Mouse (Mus musculus) embryonic facial prominence, embryonic 12.5 days (tissue): Measurements from ENCODE around the gene Atl1. TPM values are rescaled to one million over a fixed set of nuclear protein-coding genes. Genes with fewer than 3 reads are reported as not detected.
A peak's percentile ranks its signal among the peaks of the same experiment; 100 is the strongest.

ENCODE experiments used
- ATAC-seq: fragments of 200-750 bp; cut with Nextera tagmentation; 2 replicates; pipeline ENCODE4 v1.8.0; 2017; ENCODE audit not compliant: insufficient number of reproducible peaks, insufficient read depth, low FRiP score, low TSS enrichment
- H3K27ac ChIP-seq: fragments of 300-500 bp; sonication (generic); 2 replicates; pipeline ENCODE4 v1.5.1; 2016; ENCODE audit warnings: mild to moderate bottlenecking
- H3K27me3 ChIP-seq: fragments of 300-500 bp; sonication (generic); 2 replicates; pipeline ENCODE4 v1.6.1; 2016; ENCODE audit warnings: mild to moderate bottlenecking, moderate library complexity
- H3K36me3 ChIP-seq: fragments of 300-500 bp; sonication (generic); 2 replicates; pipeline ENCODE4 v1.6.1; 2016; ENCODE audit warnings: mild to moderate bottlenecking
- H3K4me1 ChIP-seq: fragments of 300-500 bp; sonication (generic); 2 replicates; pipeline ENCODE4 v1.6.1; 2016
- H3K4me2 ChIP-seq: fragments of 300-500 bp; sonication (generic); replicated peaks from 2 replicates; pipeline ENCODE4 v1.6.1; 2016; ENCODE audit warnings: mild to moderate bottlenecking, moderate library complexity
- H3K4me3 ChIP-seq: fragments of 300-500 bp; sonication (generic); 2 replicates; pipeline ENCODE4 v1.5.1; 2016; ENCODE audit warnings: mild to moderate bottlenecking
- H3K9ac ChIP-seq: fragments of 300-500 bp; sonication (generic); 2 replicates; pipeline ENCODE4 v1.6.1; 2016; ENCODE audit warnings: mild to moderate bottlenecking, moderate library complexity
- H3K9me3 ChIP-seq: fragments of 300-500 bp; sonication (generic); 2 replicates; pipeline ENCODE4 v1.6.1; 2016; ENCODE audit warnings: mild to moderate bottlenecking, moderate library complexity
- WGBS: fragments of 180-500 bp; shearing (Covaris S2); methylation state at CpG from one replicate; pipeline ENCODE4 v1.1.7; 2016; 5-methylcytosine and 5-hydroxymethylcytosine counted together
- polyA plus RNA-seq: library from polyadenylated mRNA; unstranded; fragments of >200 nt; fragmentation: Nextera tagmentation; extraction: Ambion mirVana; gene quantifications from 2 replicates; pipeline ENCODE4 v1.2.1, GENCODE M21; 2016

The Atl1 gene
- polyA plus RNA-seq, 1 experiment from 2014 or later = 9.4 TPM

GRCm38 (mm10) chr12:69887776-69888175, 4.6 kb upstream of the Atl1 start:
- Histone ChIP-seq H3K4me3 (no peak overlapping the region), H3K9ac (no peak overlapping the region; the same call in 1 of the 2 replicates), H3K36me3 (0 out of 2 replicates have a peak, but pooled peaks cover 5% of the 10 kb centered on the region), H3K4me1 (peaks cover 23% of the 10 kb centered on the region), H3K27ac (no peak overlapping the region), H3K4me2 (no peak overlapping the region), H3K9me3 (no peaks in the 10 kb centered on the region), H3K27me3 (no peaks in the 10 kb centered on the region)
- no peak for ATAC-seq
- WGBS = 71% methylated on average over 6 of the region's 6 CpGs

GRCm38 (mm10) chr12:69888345-69888744, 4.1 kb upstream of the Atl1 start:
- H3K4me1 ChIP-seq = peaks cover 23% of the 10 kb centered on the region
- ATAC-seq = no peak
- H3K9me3 ChIP-seq = no peaks in the 10 kb centered on the region
- H3K36me3 ChIP-seq = 0 out of 2 replicates have a peak, but pooled peaks cover 5% of the 10 kb centered on the region
- H3K4me3 ChIP-seq = no peak overlapping the region
- WGBS = 29% methylated on average over 1 of the region's 1 CpGs
- H3K27me3 ChIP-seq = no peaks in the 10 kb centered on the region
- H3K9ac ChIP-seq = no peak overlapping the region
- no peak overlapping the region for H3K4me2 ChIP-seq
- no peak overlapping the region for H3K27ac ChIP-seq

- no peak for ATAC-seq
- Histone ChIP-seq H3K4me2 (peak overlapping the region; percentile 69), H3K4me3 (peak overlapping the region; percentile 14; the same call in 1 of the 2 replicates), H3K4me1 (peaks cover 23% of the 10 kb centered on the region), H3K9ac (no peak overlapping the region), H3K36me3 (0 out of 2 replicates have a peak, but pooled peaks cover 5% of the 10 kb centered on the region), H3K9me3 (no peaks in the 10 kb centered on the region), H3K27me3 (no peaks in the 10 kb centered on the region), H3K27ac (peak overlapping the region; percentile 61)
- 46% methylated on average over 6 of the region's 6 CpGs for WGBS
Measured at GRCm38 (mm10) chr12:69890051-69890450, 2.4 kb upstream of the Atl1 start.

GRCm38 (mm10) chr12:69890476-69890875, 1.9 kb upstream of the Atl1 start:
- Histone ChIP-seq H3K27ac (peak overlapping the region; percentile 61; the same call in 1 of the 2 replicates), H3K4me1 (peaks cover 23% of the 10 kb centered on the region), H3K27me3 (no peaks in the 10 kb centered on the region), H3K36me3 (0 out of 2 replicates have a peak, but pooled peaks cover 5% of the 10 kb centered on the region), H3K4me3 (peak overlapping the region; percentile 14; the same call in 1 of the 2 replicates), H3K9me3 (no peaks in the 10 kb centered on the region), H3K4me2 (peak overlapping the region; percentile 69), H3K9ac (no peak overlapping the region)
- no peak for ATAC-seq
- WGBS = 15% methylated on average over 5 of the region's 5 CpGs

- H3K4me3 ChIP-seq = peak overlapping the region; percentile 87
- H3K4me2 ChIP-seq = peak overlapping the region; percentile 69
- no peaks in the 10 kb centered on the region for H3K9me3 ChIP-seq
- H3K4me1 ChIP-seq = peaks cover 23% of the 10 kb centered on the region
- H3K36me3 ChIP-seq = 0 out of 2 replicates have a peak, but pooled peaks cover 5% of the 10 kb centered on the region
- no peak for ATAC-seq
- no peaks in the 10 kb centered on the region for H3K27me3 ChIP-seq
- H3K27ac ChIP-seq = peak overlapping the region; percentile 94; the same call in 1 of the 2 replicates
- H3K9ac ChIP-seq = peak overlapping the region; percentile 95
- WGBS = 44% methylated on average over 3 of the region's 3 CpGs
Measured at GRCm38 (mm10) chr12:69891721-69892120, 693 bp upstream of the Atl1 start.

GRCm38 (mm10) chr12:69893927-69894326, 1.5 kb downstream of the Atl1 start:
- Histone ChIP-seq H3K4me3 (no peak overlapping the region), H3K27me3 (no peaks in the 10 kb centered on the region), H3K27ac (no peak overlapping the region; the same call in 1 of the 2 replicates), H3K9ac (no peak overlapping the region), H3K9me3 (no peaks in the 10 kb centered on the region), H3K4me2 (no peak overlapping the region), H3K4me1 (peaks cover 22% of the 10 kb centered on the region), H3K36me3 (0 out of 2 replicates have a peak, but pooled peaks cover 5% of the 10 kb centered on the region)
- WGBS = 60% methylated on average over 6 of the region's 6 CpGs
- no peak for ATAC-seq

- H3K4me2 ChIP-seq = no peak overlapping the region
- H3K4me1 ChIP-seq = peaks cover 15% of the 10 kb centered on the region
- ATAC-seq = no peak
- H3K27me3 ChIP-seq = no peaks in the 10 kb centered on the region
- no peak overlapping the region for H3K9ac ChIP-seq
- 56% methylated on average over 2 of the region's 2 CpGs for WGBS
- H3K36me3 ChIP-seq = 0 out of 2 replicates have a peak, but pooled peaks cover 4% of the 10 kb centered on the region
- H3K27ac ChIP-seq = no peak overlapping the region
- H3K9me3 ChIP-seq = no peaks in the 10 kb centered on the region
- no peak overlapping the region for H3K4me3 ChIP-seq
Measured at GRCm38 (mm10) chr12:69895046-69895445, 2.6 kb downstream of the Atl1 start.

- Histone ChIP-seq H3K27ac (no peak overlapping the region), H3K4me1 (no peaks in the 10 kb centered on the region), H3K27me3 (no peaks in the 10 kb centered on the region), H3K36me3 (no peaks in the 10 kb centered on the region), H3K9me3 (no peaks in the 10 kb centered on the region), H3K4me3 (no peak overlapping the region), H3K9ac (no peak overlapping the region), H3K4me2 (no peak overlapping the region)
- WGBS = 82% methylated on average over 4 of the region's 4 CpGs
- ATAC-seq = no peak
Measured at GRCm38 (mm10) chr12:69898119-69898518, 5.7 kb downstream of the Atl1 start.

- no peak overlapping the region for H3K4me3 ChIP-seq
- no peak overlapping the region for H3K9ac ChIP-seq
- ATAC-seq = no peak
- no peak overlapping the region for H3K27ac ChIP-seq
- H3K36me3 ChIP-seq = no peaks in the 10 kb centered on the region
- no peak overlapping the region for H3K4me2 ChIP-seq
- no peaks in the 10 kb centered on the region for H3K27me3 ChIP-seq
- 65% methylated on average over 2 of the region's 2 CpGs for WGBS
- H3K9me3 ChIP-seq = no peaks in the 10 kb centered on the region
- peaks cover 14% of the 10 kb centered on the region for H3K4me1 ChIP-seq
Measured at GRCm38 (mm10) chr12:69904991-69905390, 12.6 kb downstream of the Atl1 start.

- H3K27me3 ChIP-seq = no peaks in the 10 kb centered on the region
- no peaks in the 10 kb centered on the region for H3K36me3 ChIP-seq
- H3K9me3 ChIP-seq = no peaks in the 10 kb centered on the region
- H3K4me2 ChIP-seq = peak overlapping the region; percentile 67
- ATAC-seq = peak; percentile 83; the same call in 1 of the 2 replicates
- H3K27ac ChIP-seq = peak overlapping the region; percentile 26; the same call in 1 of the 2 replicates
- H3K4me3 ChIP-seq = peak overlapping the region; percentile 37
- peak overlapping the region; percentile 39 for H3K9ac ChIP-seq
- H3K4me1 ChIP-seq = peaks cover 14% of the 10 kb centered on the region
- WGBS = 2% methylated on average over 30 of the region's 30 CpGs
Measured at GRCm38 (mm10) chr12:69907667-69908510, 15.5 kb downstream of the Atl1 start.

GRCm38 (mm10) chr12:69908511-69908900, 16.1 kb downstream of the Atl1 start:
- Histone ChIP-seq H3K4me1 (peaks cover 14% of the 10 kb centered on the region), H3K9me3 (no peaks in the 10 kb centered on the region), H3K36me3 (no peaks in the 10 kb centered on the region), H3K4me3 (peak overlapping the region; percentile 37), H3K27me3 (no peaks in the 10 kb centered on the region), H3K4me2 (peak overlapping the region; percentile 67), H3K9ac (no peak overlapping the region), H3K27ac (peak overlapping the region; percentile 26; the same call in 1 of the 2 replicates)
- no peak for ATAC-seq
- WGBS = 28% methylated on average over 19 of the region's 19 CpGs

GRCm38 (mm10) chr12:69911906-69912305, 19.5 kb downstream of the Atl1 start:
- no peaks in the 10 kb centered on the region for H3K27me3 ChIP-seq
- H3K27ac ChIP-seq = no peak overlapping the region
- no peak for ATAC-seq
- H3K4me3 ChIP-seq = no peak overlapping the region
- no peak overlapping the region for H3K4me2 ChIP-seq
- 85% methylated on average over 7 of the region's 7 CpGs for WGBS
- no peak overlapping the region for H3K9ac ChIP-seq
- H3K9me3 ChIP-seq = no peaks in the 10 kb centered on the region
- no peaks in the 10 kb centered on the region for H3K36me3 ChIP-seq
- H3K4me1 ChIP-seq = peaks cover 14% of the 10 kb centered on the region
